Mouse (Mus musculus) megakaryocyte progenitor cell, adult 5-6 weeks (primary cell): ENCODE results near the gene Slc26a9. TPM values are rescaled to one million over a fixed set of nuclear protein-coding genes. Genes with fewer than 3 reads are reported as not detected.

ENCODE experiments used
- ATAC-seq: replicated peaks from 2 replicates; pipeline ENCODE4 v1.8.0; 2016; ENCODE audit warnings: mild to moderate bottlenecking, moderate TSS enrichment, inconsistent platforms; ENCODE audit not compliant: poor library complexity
- total RNA-seq, 2 experiments: library from RNA; stranded (forward) in 1 of 2; stranded (reverse) in 1 of 2; fragments of 157-497, 149-512 nt in 1 of 2; fragments of 200-1000 nt in 1 of 2; gene quantifications; 2 replicates each; pipeline versions ENCODE4 v1.2.3 to v1.2.4; 2015 to 2017

The Slc26a9 gene
- total RNA-seq, 2 experiments from 2014 or later: 0.25 TPM; not detected in 1

- no peak for ATAC-seq
Observed at GRCm38 (mm10) chr1:131820887-131821328, 77.1 kb downstream of the Slc26a9 start.

Other genes starting within 250 kb of the Slc26a9 start
- 32.5 and 40.9 TPM in 2 replicates for gene Srgap2, start 216.7 kb upstream of the Slc26a9 start, total RNA-seq (2015)
- gene Srgap2, start 216.7 kb upstream of the Slc26a9 start, total RNA-seq (2017): 12.0 and 14.8 TPM in 2 replicates
- gene Fam72a, start 216.1 kb upstream of the Slc26a9 start, total RNA-seq (2015): 9.8 and 11.4 TPM in 2 replicates
- gene Fam72a, start 216.1 kb upstream of the Slc26a9 start, total RNA-seq (2017): 3.4 and 5.2 TPM in 2 replicates
- not detected in 2 replicates for gene Avpr1b, start 144.8 kb upstream of the Slc26a9 start, total RNA-seq (2015)
- gene Avpr1b, start 144.8 kb upstream of the Slc26a9 start, total RNA-seq (2017): not detected in 2 replicates
- 54.1 and 66.8 TPM in 2 replicates for gene Ctse, start 105.7 kb upstream of the Slc26a9 start, total RNA-seq (2015)
- gene Ctse, start 105.7 kb upstream of the Slc26a9 start, total RNA-seq (2017): 18.9 and 25.6 TPM in 2 replicates
- gene Rab7b, start 55.3 kb upstream of the Slc26a9 start, total RNA-seq (2015): 5.8 and 7.7 TPM in 2 replicates
- 31.1 and 43.2 TPM in 2 replicates for gene Rab7b, start 55.3 kb upstream of the Slc26a9 start, total RNA-seq (2017)
- 0.15 and 0.17 TPM in 2 replicates for gene Pm20d1, start 53.4 kb downstream of the Slc26a9 start, total RNA-seq (2015)
- gene Pm20d1, start 53.4 kb downstream of the Slc26a9 start, total RNA-seq (2017): 0.07 and 0.08 TPM in 2 replicates
- gene Slc41a1, start 83.5 kb downstream of the Slc26a9 start, total RNA-seq (2015): 5.9 TPM in 2 replicates
- gene Slc41a1, start 83.5 kb downstream of the Slc26a9 start, total RNA-seq (2017): 3.3 and 5.2 TPM in 2 replicates
- gene Rab29, start 123.2 kb downstream of the Slc26a9 start, total RNA-seq (2015): 17.0 and 19.0 TPM in 2 replicates
- 16.0 and 20.2 TPM in 2 replicates for gene Rab29, start 123.2 kb downstream of the Slc26a9 start, total RNA-seq (2017)
- 205 and 208 TPM in 2 replicates for gene Nucks1, start 166.5 kb downstream of the Slc26a9 start, total RNA-seq (2015)
- 299 and 362 TPM in 2 replicates for gene Nucks1, start 166.5 kb downstream of the Slc26a9 start, total RNA-seq (2017)
- gene Slc45a3, start 218.9 kb downstream of the Slc26a9 start, total RNA-seq (2015): 1.6 and 2.7 TPM in 2 replicates
- 1.1 and 1.6 TPM in 2 replicates for gene Slc45a3, start 218.9 kb downstream of the Slc26a9 start, total RNA-seq (2017)